Mouse (Mus musculus) hindbrain, embryonic 16.5 days (tissue): ENCODE data around the gene Ncapg2. TPM values are rescaled to one million over a fixed set of nuclear protein-coding genes. Genes with fewer than 3 reads are reported as not detected.

ENCODE experiments used
- ATAC-seq: fragments of 200-750 bp; cut with Nextera tagmentation; 2 replicates; pipeline ENCODE4 v1.8.0; 2017; ENCODE audit warnings: moderate TSS enrichment, moderate library complexity
- H3K27ac ChIP-seq: fragments of 300-500 bp; sonication (generic); 2 replicates; pipeline ENCODE4 v1.5.1; 2014; ENCODE audit warnings: low read depth, mild to moderate bottlenecking, control low read depth, low read length, moderate library complexity
- H3K27me3 ChIP-seq: fragments of 300-500 bp; sonication (generic); replicated peaks from 2 replicates; pipeline ENCODE4 v1.6.1; 2014; ENCODE audit warnings: low read length; ENCODE audit not compliant: control insufficient read depth, insufficient read depth
- H3K36me3 ChIP-seq: fragments of 300-500 bp; sonication (generic); 2 replicates; pipeline ENCODE4 v1.6.1; 2014; ENCODE audit warnings: mild to moderate bottlenecking, low read length, moderate library complexity, mixed read lengths; ENCODE audit not compliant: control insufficient read depth, insufficient read depth
- H3K4me1 ChIP-seq: fragments of 300-500 bp; sonication (generic); 2 replicates; pipeline ENCODE4 v1.6.1; 2014; ENCODE audit warnings: low read depth, low read length; ENCODE audit not compliant: control insufficient read depth, insufficient read depth
- H3K4me2 ChIP-seq: fragments of 300-500 bp; sonication (generic); 2 replicates; pipeline ENCODE4 v1.6.1; 2014; ENCODE audit warnings: mild to moderate bottlenecking, low read length, control low read depth, moderate library complexity
- H3K4me3 ChIP-seq: fragments of 300-500 bp; sonication (generic); 2 replicates; pipeline ENCODE4 v1.5.1; 2014; ENCODE audit warnings: mild to moderate bottlenecking, low read length, control low read depth, moderate library complexity
- H3K9ac ChIP-seq: fragments of 300-500 bp; sonication (generic); 2 replicates; pipeline ENCODE4 v1.6.1; 2014; ENCODE audit warnings: low read depth, mild to moderate bottlenecking, control low read depth, low read length, moderate library complexity
- H3K9me3 ChIP-seq: fragments of 300-500 bp; sonication (generic); 2 replicates; pipeline ENCODE4 v1.6.1; 2014; ENCODE audit warnings: mild to moderate bottlenecking, low read length, moderate library complexity; ENCODE audit not compliant: control insufficient read depth
- WGBS: fragments of 180-500 bp; shearing (Covaris S2); extraction: QIAGEN DNeasy Blood & Tissue Kit; methylation state at CpG from one replicate; pipeline ENCODE4 v1.1.7; 2014; 5-methylcytosine and 5-hydroxymethylcytosine counted together
- polyA plus RNA-seq: library from polyadenylated mRNA; unstranded; fragments of >200 nt; fragmentation: Nextera tagmentation; extraction: Ambion mirVana; gene quantifications from 2 replicates; pipeline ENCODE4 v1.2.1, GENCODE M21; 2015

The Ncapg2 gene
- polyA plus RNA-seq, 1 experiment from 2014 or later, result 7.6 TPM

- Histone ChIP-seq H3K4me1 (no peaks in the 10 kb centered on the region), H3K9me3 (no peaks in the 10 kb centered on the region; the same call in 1 of the 2 replicates), H3K27ac (no peak overlapping the region), H3K9ac (no peak overlapping the region), H3K4me2 (no peak overlapping the region), H3K36me3 (no peaks in the 10 kb centered on the region), H3K4me3 (no peak overlapping the region), H3K27me3 (no peaks in the 10 kb centered on the region)
- no peak for ATAC-seq
- 81% methylated on average over 2 of the region's 2 CpGs for WGBS
These were observed 10.9 kb upstream of the Ncapg2 start for GRCm38 (mm10) chr12:116394327-116394726.

GRCm38 (mm10) chr12:116395312-116395711 is 9.9 kb upstream of the Ncapg2 start:
- H3K4me2 ChIP-seq, result no peak overlapping the region
- no peak overlapping the region for H3K9ac ChIP-seq
- H3K4me1 ChIP-seq, result no peaks in the 10 kb centered on the region
- H3K4me3 ChIP-seq, result no peak overlapping the region
- H3K27me3 ChIP-seq, result no peaks in the 10 kb centered on the region
- no peaks in the 10 kb centered on the region; the same call in 1 of the 2 replicates for H3K9me3 ChIP-seq
- H3K27ac ChIP-seq, result no peak overlapping the region
- WGBS, result 83% methylated on average over 2 of the region's 2 CpGs
- no peaks in the 10 kb centered on the region for H3K36me3 ChIP-seq
- ATAC-seq, result no peak

- no peaks in the 10 kb centered on the region for H3K36me3 ChIP-seq
- H3K9me3 ChIP-seq, result no peaks in the 10 kb centered on the region; the same call in 1 of the 2 replicates
- H3K27ac ChIP-seq, result no peak overlapping the region
- no peaks in the 10 kb centered on the region for H3K4me1 ChIP-seq
- no peak overlapping the region for H3K4me3 ChIP-seq
- H3K4me2 ChIP-seq, result no peak overlapping the region
- ATAC-seq, result no peak
- 44% methylated on average over 2 of the region's 2 CpGs for WGBS
- no peaks in the 10 kb centered on the region for H3K27me3 ChIP-seq
- H3K9ac ChIP-seq, result no peak overlapping the region
These were observed 9.0 kb upstream of the Ncapg2 start for GRCm38 (mm10) chr12:116396072-116396695.

DNA sequence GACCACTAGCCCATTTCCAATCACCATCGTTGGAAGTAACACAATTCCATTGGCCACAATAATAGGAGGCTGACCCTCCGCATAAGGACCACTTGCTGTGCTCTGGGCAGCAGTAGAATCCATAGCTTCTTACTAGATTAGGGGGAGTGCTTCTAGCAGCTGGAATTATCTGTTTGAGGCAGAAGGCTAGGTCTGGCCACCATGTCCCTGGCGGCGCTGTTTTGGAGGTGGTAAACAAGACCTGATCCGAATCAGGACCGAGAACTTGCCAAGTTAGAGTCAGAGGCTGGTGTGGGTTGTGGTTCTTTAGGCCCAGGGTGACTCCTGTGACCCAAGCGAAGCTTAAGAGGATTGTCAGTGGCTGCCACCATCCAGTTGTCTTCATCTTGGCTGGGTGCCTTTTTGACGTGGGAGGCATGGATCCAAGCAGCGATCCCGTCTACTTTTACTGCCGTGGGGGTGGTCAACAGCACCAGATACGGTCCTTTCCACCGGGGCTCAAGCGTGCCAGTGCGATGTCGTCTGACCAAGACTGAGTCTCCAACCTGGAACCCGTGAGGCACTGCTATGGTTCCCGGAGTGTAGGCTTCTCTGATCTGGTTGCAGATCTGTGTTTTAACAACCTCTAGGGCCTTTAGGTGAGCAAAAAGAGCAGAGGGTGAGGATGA is 1.1 kb upstream of the Ncapg2 start:
- H3K4me2 ChIP-seq, result peak overlapping the region; percentile 99
- WGBS, result 96% methylated on average over 18 of the region's 18 CpGs
- H3K4me3 ChIP-seq, result peak overlapping the region; percentile 87
- H3K27me3 ChIP-seq, result no peaks in the 10 kb centered on the region
- H3K4me1 ChIP-seq, result peaks cover 7% of the 10 kb centered on the region
- peaks cover 16% of the 10 kb centered on the region for H3K9me3 ChIP-seq
- ATAC-seq, result no peak
- no peak overlapping the region for H3K27ac ChIP-seq
- peaks cover 3% of the 10 kb centered on the region; the same call in 1 of the 2 replicates for H3K36me3 ChIP-seq
- H3K9ac ChIP-seq, result no peak overlapping the region

DNA sequence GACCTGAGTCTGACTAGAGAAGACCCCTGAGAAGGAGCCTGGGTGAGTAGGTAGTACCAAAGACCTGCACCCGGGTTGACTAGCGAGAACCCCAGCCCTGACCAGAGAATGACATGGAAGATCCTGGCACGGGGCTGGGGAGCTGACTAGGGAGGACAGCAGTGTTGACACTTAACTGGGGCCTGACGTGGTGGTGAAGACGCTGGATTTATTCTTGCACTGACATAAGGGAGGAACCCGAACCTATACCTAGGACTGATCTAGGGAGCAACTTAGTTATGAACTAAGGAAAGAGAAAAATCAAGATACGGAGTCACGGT is 594 bp downstream of the Ncapg2 start:
- H3K9ac ChIP-seq, result peak overlapping the region; percentile 72
- H3K9me3 ChIP-seq, result peaks cover 16% of the 10 kb centered on the region
- no peak overlapping the region for H3K27ac ChIP-seq
- 13% methylated on average over 8 of the region's 8 CpGs for WGBS
- H3K4me3 ChIP-seq, result peak overlapping the region; percentile 87
- peaks cover 3% of the 10 kb centered on the region; the same call in 1 of the 2 replicates for H3K36me3 ChIP-seq
- no peaks in the 10 kb centered on the region for H3K27me3 ChIP-seq
- no peak for ATAC-seq
- H3K4me2 ChIP-seq, result peak overlapping the region; percentile 99
- H3K4me1 ChIP-seq, result peaks cover 7% of the 10 kb centered on the region

DNA sequence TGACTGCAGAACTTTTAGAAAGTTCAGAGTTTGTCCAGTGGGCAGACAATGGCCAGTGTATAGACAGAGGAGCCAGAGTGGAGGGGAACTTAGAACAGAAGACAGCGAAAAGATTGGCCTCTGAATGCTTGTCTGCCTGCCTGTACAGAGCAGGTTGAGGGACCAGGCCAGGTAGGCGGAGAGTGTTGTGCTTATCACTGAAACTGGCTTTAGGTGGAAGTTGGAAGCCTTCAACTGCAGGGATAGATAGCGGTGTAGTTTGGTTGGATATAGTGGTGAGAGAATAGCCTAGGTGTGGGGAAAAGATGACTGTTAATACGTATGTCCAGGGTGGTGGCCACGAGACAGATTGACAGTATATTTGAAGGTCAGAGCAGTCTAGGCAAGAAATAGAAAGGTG is 2.7 kb downstream of the Ncapg2 start:
- H3K27ac ChIP-seq, result no peak overlapping the region
- H3K9ac ChIP-seq, result no peak overlapping the region
- H3K4me1 ChIP-seq, result peaks cover 7% of the 10 kb centered on the region
- H3K4me3 ChIP-seq, result no peak overlapping the region
- peaks cover 10% of the 10 kb centered on the region for H3K9me3 ChIP-seq
- no peaks in the 10 kb centered on the region for H3K36me3 ChIP-seq
- ATAC-seq, result no peak
- H3K4me2 ChIP-seq, result no peak overlapping the region
- no peaks in the 10 kb centered on the region for H3K27me3 ChIP-seq
- WGBS, result 94% methylated on average over 5 of the region's 5 CpGs

GRCm38 (mm10) chr12:116414941-116415340 is 9.7 kb downstream of the Ncapg2 start:
- Histone ChIP-seq H3K4me3 (no peak overlapping the region), H3K27ac (no peak overlapping the region), H3K36me3 (no peaks in the 10 kb centered on the region; the same call in 1 of the 2 replicates), H3K27me3 (no peaks in the 10 kb centered on the region), H3K4me2 (no peak overlapping the region), H3K9me3 (no peaks in the 10 kb centered on the region), H3K9ac (no peak overlapping the region), H3K4me1 (no peaks in the 10 kb centered on the region)
- WGBS, result 95% methylated on average over 4 of the region's 4 CpGs
- ATAC-seq, result no peak

DNA sequence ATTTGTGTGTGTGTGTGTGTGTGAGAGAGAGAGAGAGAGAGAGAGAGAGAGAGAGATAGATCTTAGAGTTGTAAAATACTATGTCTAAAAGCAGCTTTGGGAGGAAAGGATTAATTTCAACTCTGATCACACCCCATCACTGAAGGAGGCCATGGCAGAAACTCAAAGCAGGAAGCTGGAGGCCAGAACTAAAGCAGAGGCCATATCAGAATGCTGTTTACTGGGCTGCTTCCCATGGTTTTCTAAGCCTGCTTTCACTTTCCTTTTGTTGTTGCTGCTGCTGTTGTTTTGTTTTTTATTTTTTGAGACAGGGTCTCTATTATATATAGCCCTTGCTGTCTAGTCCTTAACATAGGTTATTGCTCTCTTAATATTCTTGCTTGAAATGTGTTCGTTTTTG is 11.3 kb downstream of the Ncapg2 start:
- Histone ChIP-seq H3K27ac (no peak overlapping the region), H3K9ac (no peak overlapping the region), H3K4me2 (no peak overlapping the region), H3K27me3 (no peaks in the 10 kb centered on the region), H3K4me1 (no peaks in the 10 kb centered on the region), H3K9me3 (no peaks in the 10 kb centered on the region), H3K36me3 (no peaks in the 10 kb centered on the region; the same call in 1 of the 2 replicates), H3K4me3 (no peak overlapping the region)
- no peak for ATAC-seq
- 92% methylated on average over 1 of the region's 1 CpGs for WGBS

- Histone ChIP-seq H3K4me1 (no peaks in the 10 kb centered on the region), H3K9ac (no peak overlapping the region), H3K27ac (no peak overlapping the region), H3K4me2 (no peak overlapping the region), H3K9me3 (no peaks in the 10 kb centered on the region), H3K27me3 (no peaks in the 10 kb centered on the region), H3K36me3 (no peaks in the 10 kb centered on the region), H3K4me3 (no peak overlapping the region)
- ATAC-seq, result no peak
- WGBS, result 91% methylated on average over 2 of the region's 2 CpGs
These were observed 16.5 kb downstream of the Ncapg2 start for GRCm38 (mm10) chr12:116421656-116422055.
